Mouse (Mus musculus) bone marrow, adult 2 months (tissue): Measurements from ENCODE around the gene Chid1. TPM values are rescaled to one million over a fixed set of nuclear protein-coding genes. Genes with fewer than 3 reads are reported as not detected.

Experiments used
- H3K27ac ChIP-seq: fragments of 200-500 bp; 2 replicates; pipeline ENCODE4 v1.5.1; 2012; ENCODE audit warnings: low read depth, mild to moderate bottlenecking, control low read depth, inconsistent platforms, low read length; ENCODE audit not compliant: control insufficient read depth, poor library complexity, insufficient read depth
- H3K4me1 ChIP-seq: fragments of 200-500 bp; 2 replicates; pipeline ENCODE4 v1.6.1; 2011; ENCODE audit warnings: low read length; ENCODE audit not compliant: control insufficient read depth, insufficient read depth
- H3K4me3 ChIP-seq: fragments of 200-500 bp; replicated peaks from 2 replicates; pipeline ENCODE3; 2011; ENCODE audit warnings: mild to moderate bottlenecking, low read depth, low read length, control low read depth; ENCODE audit not compliant: control insufficient read depth
- CTCF ChIP-seq: fragments of 200-500 bp; IDR thresholded peaks from 2 replicates; pipeline ENCODE4 v1.5.1; 2011; ENCODE audit warnings: low read length, control low read depth; ENCODE audit not compliant: control insufficient read depth, insufficient read depth
- POLR2A ChIP-seq: fragments of 200-500 bp; IDR thresholded peaks from 2 replicates; pipeline ENCODE4 v1.6.1; 2011; ENCODE audit warnings: low read depth, mild to moderate bottlenecking, control low read depth, low read length, borderline replicate concordance; ENCODE audit not compliant: control insufficient read depth
- WGBS: fragments of 180-500 bp; shearing (Covaris S2); methylation state at CpG from one replicate; pipeline ENCODE4 v1.1.7; 2018; 5-methylcytosine and 5-hydroxymethylcytosine counted together
- polyA plus RNA-seq: library from polyadenylated mRNA; stranded (reverse); fragments of >200 nt; gene quantifications from 2 replicates; pipeline ENCODE4 v1.2.4, GENCODE M21; 2011; ENCODE audit warnings: low replicate concordance; ENCODE audit not compliant: missing spikeins, insufficient read depth, insufficient read length

Gene Chid1
- polyA plus RNA-seq = 5.5 and 10.9 TPM in 2 replicates

- peak within 1 kb of the TSS; percentile 75 for H3K4me3 ChIP-seq
- peak within 1 kb of the TSS; percentile 63 for H3K27ac ChIP-seq
- TF ChIP-seq CTCF (no peak), POLR2A (peak; percentile 90)
- WGBS = under 1% methylated on average over 46 of the region's 46 CpGs
- H3K4me1 ChIP-seq = peaks cover 9% of the 10 kb centered on the region
Observed at GRCm38 (mm10) chr7:141539556-141540311, at the start of gene Chid1. Gene Chid1, minus strand, starts transcription at chr7:141539857.

- H3K4me3 ChIP-seq = no peak overlapping the region
- peaks cover 2% of the 10 kb centered on the region; the same call in 1 of the 2 replicates for H3K4me1 ChIP-seq
- TF ChIP-seq CTCF (no peak), POLR2A (no peak)
- 92% methylated on average over 6 of the region's 6 CpGs for WGBS
- H3K27ac ChIP-seq = no peak overlapping the region
Observed at GRCm38 (mm10) chr7:141588890-141589289, 49.2 kb upstream of the Chid1 start.

- H3K4me3 ChIP-seq = no peak overlapping the region
Observed at GRCm38 (mm10) chr7:141585881-141586280, 46.2 kb upstream of the Chid1 start.

GRCm38 (mm10) chr7:141585288-141585687, 45.6 kb upstream of the Chid1 start:
- H3K4me3 ChIP-seq = no peak overlapping the region
- peaks cover 2% of the 10 kb centered on the region; the same call in 1 of the 2 replicates for H3K4me1 ChIP-seq
- H3K27ac ChIP-seq = no peak overlapping the region; the same call in 1 of the 2 replicates
- WGBS = 67% methylated on average over 4 of the region's 4 CpGs
- TF ChIP-seq CTCF (no peak), POLR2A (no peak)

More at GRCm38 (mm10) chr7:141585881-141586280, 46.2 kb upstream of the Chid1 start:
- H3K4me1 ChIP-seq = peaks cover 2% of the 10 kb centered on the region; the same call in 1 of the 2 replicates
- 79% methylated on average over 1 of the region's 1 CpGs for WGBS
- H3K27ac ChIP-seq = peak overlapping the region; percentile 73
- TF ChIP-seq POLR2A (no peak), CTCF (no peak)

GRCm38 (mm10) chr7:141584048-141584841, 44.6 kb upstream of the Chid1 start:
- peaks cover 2% of the 10 kb centered on the region; the same call in 1 of the 2 replicates for H3K4me1 ChIP-seq
- no peak overlapping the region for H3K27ac ChIP-seq
- 74% methylated on average over 5 of the region's 5 CpGs for WGBS
- no peak overlapping the region for H3K4me3 ChIP-seq
- no peak for TF ChIP-seq POLR2A
- TF ChIP-seq CTCF = peak; percentile 42; the same call in 1 of the 2 replicates

GRCm38 (mm10) chr7:141581323-141581722, 41.7 kb upstream of the Chid1 start:
- 91% methylated on average over 7 of the region's 7 CpGs for WGBS
- peaks cover 10% of the 10 kb centered on the region for H3K4me1 ChIP-seq
- no peak overlapping the region for H3K4me3 ChIP-seq
- no peak for TF ChIP-seq POLR2A
- H3K27ac ChIP-seq = no peak overlapping the region

- TF ChIP-seq POLR2A (no peak), CTCF (no peak)
- WGBS = 55% methylated on average over 2 of the region's 2 CpGs
- H3K27ac ChIP-seq = peak overlapping the region; percentile 24; the same call in 1 of the 2 replicates
- no peak overlapping the region for H3K4me3 ChIP-seq
- H3K4me1 ChIP-seq = peaks cover 9% of the 10 kb centered on the region
Observed at GRCm38 (mm10) chr7:141578943-141579342, 39.3 kb upstream of the Chid1 start.

- Histone ChIP-seq H3K4me1 (peaks cover 9% of the 10 kb centered on the region), H3K27ac (no peak overlapping the region), H3K4me3 (no peak overlapping the region)
- TF ChIP-seq POLR2A (no peak), CTCF (no peak)
- 82% methylated on average over 1 of the region's 1 CpGs for WGBS
Observed at GRCm38 (mm10) chr7:141578511-141578910, 38.9 kb upstream of the Chid1 start.
